Mouse (Mus musculus): Measurements from ENCODE around the gene Nphp1.

- TF ChIP-seq CTCF (IDR thresholded peaks at IDR 0.05; ENCODE audit: borderline replicate concordance, extremely low read depth, insufficient read depth, insufficient read length), result no peak
- no peak for TF ChIP-seq POLR2A (IDR thresholded peaks at IDR 0.05; ENCODE audit: borderline replicate concordance, extremely low read depth, insufficient read depth, insufficient read length, poor library complexity, severe bottlenecking)
Measured at GRCm38 (mm10) chr2:127749376-127749775, 39.3 kb downstream of the Nphp1 start.

All from brain, embryonic 14.5 days (tissue).